Comparison of ENCODE assay signal across 9 mouse cellular contexts in the genomic region with DNA sequence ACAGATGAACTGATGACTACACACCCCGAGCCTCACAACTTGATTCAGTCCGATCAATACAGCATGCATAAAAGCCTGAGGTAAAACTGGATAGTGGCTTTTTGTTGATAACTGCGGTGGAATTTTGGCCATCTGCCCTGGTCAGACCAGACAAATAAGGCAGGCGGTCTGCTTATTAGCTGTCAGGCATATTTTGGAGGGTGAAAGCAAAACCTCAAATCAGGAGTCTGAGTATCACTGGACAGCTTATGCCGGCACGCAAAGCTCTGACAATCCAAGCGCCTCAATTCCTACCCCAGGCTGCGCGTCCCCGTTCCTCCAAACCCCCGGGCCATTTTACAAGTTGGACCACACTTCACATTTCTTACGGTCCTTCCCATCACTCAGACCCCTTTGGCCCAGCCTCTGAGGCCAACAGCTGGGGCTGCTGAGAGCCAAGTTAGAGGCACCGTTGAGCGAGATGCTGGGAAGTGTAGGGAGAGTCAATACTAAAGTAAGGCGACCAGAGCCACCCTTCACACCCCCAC. TPM values are rescaled to one million over a fixed set of nuclear protein-coding genes. Genes with fewer than 3 reads are reported as not detected.
DNase-seq lines count a peak whose midpoint lies in the region; ATAC-seq lines count a peak whose summit lies in the region.
"Had no signal": no experiment of that assay in that cellular context is flagged by ENCODE, and none has a peak within 500 bp of the region (broad histone marks: within the 10 kb centered on the region; RNA-seq: fewer than 3 reads in every experiment).

No protein-coding gene starts in this region.

- no peak for ATAC-seq in intestine, embryonic 16.5 days

- H3K27me3 ChIP-seq in intestine, embryonic 16.5 days (replicated peaks; ENCODE audit: control insufficient read depth, insufficient read depth, low read length) = no peaks in the 10 kb centered on the region

- H3K9me3 ChIP-seq in intestine, embryonic 16.5 days (ENCODE audit: control insufficient read depth, low read length) = no peaks in the 10 kb centered on the region

- WGBS in intestine, embryonic 16.5 days = 5% methylated on average over 15 of the region's 15 CpGs

- peaks cover 13% of the 10 kb centered on the region for H3K4me1 ChIP-seq in intestine, embryonic 16.5 days (ENCODE audit: control insufficient read depth, insufficient read depth, low read length)

- intact Hi-C loops in left cerebral cortex, postnatal 4 days (cut with DNase I) = no loop called here
- intact Hi-C loops in gastrocnemius, postnatal 36 days (cut with DNase I) = loop anchor here (5.0 kb wide), 1 partner anchor 147 kb away; no protein-coding TSS in a partner anchor

- H3K4me3 ChIP-seq in intestine, embryonic 16.5 days (ENCODE audit: low read length) = peak overlapping the region; percentile 70

- DNase-seq in left cerebral cortex, postnatal 4 days = peak; percentile 43
- no peak for DNase-seq in left cerebral cortex, adult 11 months (ENCODE audit: low spot score)
- DNase-seq in cerebellum, adult 9-10 months = peak; percentile 58
- peak; percentile 21 to 24 for DNase-seq in gastrocnemius, postnatal 36 days
- DNase-seq in lung, postnatal 25 days (ENCODE audit: low spot score) = peak; percentile 43
- DNase-seq in testis, postnatal 14 days (ENCODE audit: low spot score) = peak; percentile 30
- DNase-seq in spleen, adult 12 weeks (ENCODE audit: low spot score) = no peak

- no peaks in the 10 kb centered on the region for H3K36me3 ChIP-seq in intestine, embryonic 16.5 days (ENCODE audit: control insufficient read depth, insufficient read depth, low read length)

- no peak overlapping the region for H3K27ac ChIP-seq in intestine, embryonic 16.5 days (ENCODE audit: low read length)

- H3K4me2 ChIP-seq in intestine, embryonic 16.5 days (ENCODE audit: low read depth, low read length) = peak overlapping the region; percentile 88

- peak overlapping the region; percentile 63 for H3K9ac ChIP-seq in intestine, embryonic 16.5 days (ENCODE audit: low read depth, low read length)

RNA-seq across cellular contexts. Expression of gene Hip1, which starts 0.8 kb away (rescaled TPM):
- total RNA-seq in left cerebral cortex, postnatal 4 days (2021) = 100 to 1,000 TPM in 1 of 2 experiments, 10 to 100 TPM in 1; 99.7 to 102 TPM
- total RNA-seq in gastrocnemius, postnatal 36 days (2021) = 10 to 100 TPM; 23.5 to 25.4 TPM
- 15.0 and 15.3 TPM in 2 replicates for polyA plus RNA-seq in intestine, embryonic 16.5 days (2015; fragmentation: Nextera tagmentation; extraction: Ambion mirVana)

RNA-seq across cellular contexts. Expression of gene Ccl26, which starts 19.3 kb away (rescaled TPM):
- not detected for total RNA-seq in left cerebral cortex, postnatal 4 days (2021)
- total RNA-seq in gastrocnemius, postnatal 36 days (2021) = not detected
- not detected in 2 replicates for polyA plus RNA-seq in intestine, embryonic 16.5 days (2015; fragmentation: Nextera tagmentation; extraction: Ambion mirVana)
- total RNA-seq: layer of hippocampus, postnatal 14 days had no signal

RNA-seq across cellular contexts. Expression of gene Ccl24, which starts 28.8 kb away (rescaled TPM):
- under 1 TPM in 1 of 2 experiments, not detected in 1; 0.52 TPM for total RNA-seq in left cerebral cortex, postnatal 4 days (2021)
- 1 to 10 TPM in 1 of 2 experiments, under 1 TPM in 1; 0.44 to 1.5 TPM for total RNA-seq in gastrocnemius, postnatal 36 days (2021)
- 34.3 and 34.5 TPM in 2 replicates for polyA plus RNA-seq in intestine, embryonic 16.5 days (2015; fragmentation: Nextera tagmentation; extraction: Ambion mirVana)

Comparison
In these comparisons a context has a peak if more than half of its experiments do, and no peak if none do; other contexts are left out.
1. DNase-seq: peak in left cerebral cortex, postnatal 4 days (single experiment), cerebellum, adult 9-10 months (single experiment), gastrocnemius, postnatal 36 days (2 of 2), lung, postnatal 25 days (single experiment) and testis, postnatal 14 days (single experiment); none in left cerebral cortex, adult 11 months (single experiment) and spleen, adult 12 weeks (single experiment).